Mouse (Mus musculus) limb, embryonic 13.5 days (tissue): ENCODE measurements around the gene Zbtb24. TPM values are rescaled to one million over a fixed set of nuclear protein-coding genes. Genes with fewer than 3 reads are reported as not detected.
A peak's percentile ranks its signal among the peaks of the same experiment; 100 is the strongest.
"Not testable (repeated sequence)": the region's sequence is repeated elsewhere in the genome, so short reads cannot be mapped to it uniquely, and the experiment has no call there.

Source experiments
- ATAC-seq: fragments of 200-750 bp; cut with Nextera tagmentation; 2 replicates; pipeline ENCODE4 v1.8.0; 2017; ENCODE audit warnings: low read depth, moderate number of reproducible peaks, moderate TSS enrichment; ENCODE audit not compliant: low FRiP score
- H3K27ac ChIP-seq: fragments of 300-500 bp; sonication (generic); 2 replicates; pipeline ENCODE4 v1.5.1; 2015; ENCODE audit warnings: inconsistent platforms, mild to moderate bottlenecking, moderate library complexity
- H3K27me3 ChIP-seq: fragments of 300-500 bp; sonication (generic); 2 replicates; pipeline ENCODE4 v1.6.1; 2015; ENCODE audit warnings: mild to moderate bottlenecking, inconsistent platforms
- H3K36me3 ChIP-seq: fragments of 300-500 bp; sonication (generic); 2 replicates; pipeline ENCODE4 v1.6.1; 2015; ENCODE audit warnings: inconsistent platforms, mild to moderate bottlenecking, moderate library complexity
- H3K4me1 ChIP-seq: fragments of 300-500 bp; sonication (generic); 2 replicates; pipeline ENCODE4 v1.6.1; 2015; ENCODE audit warnings: inconsistent platforms
- H3K4me2 ChIP-seq: fragments of 300-500 bp; sonication (generic); replicated peaks from 2 replicates; pipeline ENCODE4 v1.6.1; 2015; ENCODE audit warnings: inconsistent platforms, mild to moderate bottlenecking, moderate library complexity
- H3K4me3 ChIP-seq: fragments of 300-500 bp; sonication (generic); 2 replicates; pipeline ENCODE4 v1.5.1; 2015; ENCODE audit warnings: moderate library complexity, mild to moderate bottlenecking, inconsistent platforms
- H3K9ac ChIP-seq: fragments of 300-500 bp; sonication (generic); 2 replicates; pipeline ENCODE4 v1.6.1; 2015; ENCODE audit warnings: mild to moderate bottlenecking, inconsistent platforms
- H3K9me3 ChIP-seq: fragments of 300-500 bp; sonication (generic); 2 replicates; pipeline ENCODE4 v1.6.1; 2016; ENCODE audit warnings: inconsistent platforms
- WGBS: fragments of 180-500 bp; shearing (Covaris S2); methylation state at CpG from one replicate; pipeline ENCODE4 v1.1.7; 2015; 5-methylcytosine and 5-hydroxymethylcytosine counted together
- polyA plus RNA-seq: library from polyadenylated mRNA; unstranded; fragments of >200 nt; fragmentation: Nextera tagmentation; extraction: Ambion mirVana; gene quantifications from 2 replicates; pipeline ENCODE4 v1.2.1, GENCODE M21; 2015

Gene Zbtb24
- 20.7 and 21.1 TPM in 2 replicates for polyA plus RNA-seq

- peak within 1 kb of the TSS; percentile 45 for H3K27ac ChIP-seq
- no peaks in the 10 kb centered on the region for H3K27me3 ChIP-seq
- peaks cover 37% of the 10 kb centered on the region for H3K36me3 ChIP-seq
- WGBS, result under 1% methylated on average over 48 of the region's 49 CpGs
- ATAC-seq, result peak; percentile 91
- peak within 1 kb of the TSS; percentile 77 for H3K4me2 ChIP-seq
- H3K9me3 ChIP-seq, result no peaks in the 10 kb centered on the region
- H3K4me3 ChIP-seq, result peak within 1 kb of the TSS; percentile 83
- peak within 1 kb of the TSS; percentile 77 for H3K9ac ChIP-seq
- H3K4me1 ChIP-seq, result peaks cover 12% of the 10 kb centered on the region
Observed at GRCm38 (mm10) chr10:41450137-41450670, at the start of gene Zbtb24. TSS of gene Zbtb24 (plus strand) at chr10:41450383.

- WGBS, result 93% methylated on average over 3 of the region's 3 CpGs
- Histone ChIP-seq H3K9me3 (no peaks in the 10 kb centered on the region), H3K4me1 (no peaks in the 10 kb centered on the region), H3K4me2 (no peak overlapping the region), H3K27me3 (no peaks in the 10 kb centered on the region), H3K4me3 (no peak overlapping the region), H3K36me3 (no peaks in the 10 kb centered on the region), H3K9ac (no peak overlapping the region), H3K27ac (no peak overlapping the region)
- ATAC-seq, result no peak
Observed at GRCm38 (mm10) chr10:41401097-41401496, 49.1 kb upstream of the Zbtb24 start.

DNA sequence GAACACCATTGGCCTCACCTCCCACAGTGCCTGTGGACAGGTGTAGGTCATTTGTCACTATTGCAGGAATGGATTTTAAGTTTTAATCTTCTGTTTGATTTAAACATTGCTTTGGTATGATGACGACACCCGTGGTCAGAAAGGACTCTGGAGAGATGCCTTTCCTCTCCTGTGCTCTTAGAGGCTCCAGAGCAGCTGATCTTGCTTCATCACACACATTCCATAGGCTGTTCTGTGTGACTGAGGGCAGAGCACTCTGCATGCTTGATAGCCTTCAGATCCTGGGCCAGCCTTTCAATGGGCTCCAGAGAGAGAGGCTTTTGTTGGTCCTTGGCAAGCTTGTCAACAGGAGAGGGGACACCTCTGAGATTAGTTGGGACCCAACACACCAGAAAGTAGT lies 46.8 kb upstream of the Zbtb24 start:
- Histone ChIP-seq H3K27me3 (no peaks in the 10 kb centered on the region), H3K4me1 (no peaks in the 10 kb centered on the region), H3K36me3 (no peaks in the 10 kb centered on the region), H3K4me2 (no peak overlapping the region), H3K27ac (no peak overlapping the region), H3K9me3 (no peaks in the 10 kb centered on the region), H3K4me3 (no peak overlapping the region), H3K9ac (no peak overlapping the region)
- no peak for ATAC-seq
- WGBS, result 59% methylated on average over 2 of the region's 2 CpGs

GRCm38 (mm10) chr10:41403893-41404612 lies 46.1 kb upstream of the Zbtb24 start:
- 41% methylated on average over 3 of the region's 3 CpGs for WGBS
- Histone ChIP-seq H3K36me3 (no peaks in the 10 kb centered on the region), H3K27me3 (no peaks in the 10 kb centered on the region), H3K4me2 (no peak overlapping the region), H3K4me1 (no peaks in the 10 kb centered on the region), H3K4me3 (no peak overlapping the region), H3K9ac (no peak overlapping the region), H3K9me3 (no peaks in the 10 kb centered on the region), H3K27ac (no peak overlapping the region)
- no peak for ATAC-seq

- not testable (repeated sequence) for ATAC-seq, H3K4me1 ChIP-seq, H3K27me3 ChIP-seq, H3K4me2 ChIP-seq, H3K9ac ChIP-seq, H3K4me3 ChIP-seq, H3K36me3 ChIP-seq, H3K27ac ChIP-seq
- H3K9me3 ChIP-seq, result peaks cover 13% of the 10 kb centered on the region
- 89% methylated on average over 4 of the region's 4 CpGs for WGBS
Observed at GRCm38 (mm10) chr10:41410176-41410575, 40.0 kb upstream of the Zbtb24 start.

DNA sequence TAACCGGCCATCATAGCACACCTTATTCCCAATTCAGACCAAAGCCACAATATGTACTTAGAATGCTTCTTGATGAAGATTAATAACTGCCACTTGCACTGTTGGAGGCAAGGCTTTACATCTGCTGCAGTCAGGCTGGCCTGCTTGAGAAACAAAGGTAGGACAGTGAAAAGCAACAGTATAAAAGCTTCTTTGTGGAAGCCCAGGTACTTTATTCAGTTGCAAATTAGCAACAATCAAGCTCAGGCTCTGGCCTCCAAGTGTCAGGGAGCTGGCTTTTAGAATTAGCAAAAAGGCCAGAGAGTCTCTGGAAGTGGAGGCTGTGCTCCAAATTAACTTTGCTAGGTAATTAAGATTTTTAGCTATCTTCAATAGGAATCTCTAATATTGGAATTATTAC lies 39.4 kb upstream of the Zbtb24 start:
- WGBS, result 98% methylated on average over 1 of the region's 1 CpGs
- H3K4me2 ChIP-seq, H3K36me3 ChIP-seq, H3K4me1 ChIP-seq, H3K9ac ChIP-seq, ATAC-seq, H3K27me3 ChIP-seq, H3K27ac ChIP-seq, H3K4me3 ChIP-seq: not testable (repeated sequence)
- peaks cover 20% of the 10 kb centered on the region for H3K9me3 ChIP-seq

DNA sequence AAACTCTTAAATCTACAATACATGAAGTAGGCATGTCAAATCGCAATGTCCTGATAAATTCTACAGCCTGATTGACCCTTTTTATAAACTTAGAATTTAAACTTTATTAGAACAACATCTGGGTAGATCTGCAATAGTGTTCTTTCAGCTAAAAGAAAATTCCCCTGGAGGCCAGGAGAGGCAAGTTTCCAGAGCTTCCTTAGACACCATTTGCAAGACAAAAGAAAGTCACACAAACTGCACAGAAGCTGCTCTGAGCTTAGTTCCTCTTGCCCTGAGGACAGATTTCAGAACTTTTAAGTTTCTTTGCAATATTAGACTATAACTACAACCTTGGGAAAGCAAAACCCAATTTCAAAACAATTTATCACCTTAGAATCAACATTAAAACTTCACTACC lies 36.7 kb upstream of the Zbtb24 start:
- not testable (repeated sequence) for H3K9ac ChIP-seq, ATAC-seq
- WGBS, result 88% methylated on average over 1 of the region's 1 CpGs

DNA sequence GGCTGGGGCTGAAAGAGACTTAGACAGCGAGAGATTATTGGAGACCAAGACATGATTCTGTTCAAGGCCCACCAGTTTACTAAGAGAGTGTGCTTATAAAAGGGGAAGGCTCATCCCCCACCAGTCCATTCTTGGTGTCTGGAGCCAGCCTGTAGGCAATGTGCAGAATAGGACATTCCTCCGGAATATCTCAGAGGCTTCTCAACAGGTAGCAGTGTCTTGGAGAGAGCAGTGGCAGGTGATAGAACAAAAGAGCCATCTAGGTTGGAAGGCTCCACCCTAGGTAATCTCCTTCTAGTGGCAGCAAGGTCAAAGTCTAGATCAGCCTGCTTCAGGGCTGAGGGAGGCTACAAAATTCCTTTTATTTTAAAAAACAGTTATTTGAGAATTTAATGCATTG lies 34.8 kb upstream of the Zbtb24 start:
- H3K4me3 ChIP-seq, H3K4me2 ChIP-seq, H3K27me3 ChIP-seq, H3K36me3 ChIP-seq, H3K9ac ChIP-seq, H3K27ac ChIP-seq, ATAC-seq, H3K4me1 ChIP-seq: not testable (repeated sequence)
- peaks cover 22% of the 10 kb centered on the region for H3K9me3 ChIP-seq
- WGBS, result 95% methylated on average over 2 of the region's 2 CpGs

More for the DNA sequence above, 36.7 kb upstream of the Zbtb24 start:
- not testable (repeated sequence) for H3K27ac ChIP-seq, H3K4me3 ChIP-seq, H3K27me3 ChIP-seq, H3K4me2 ChIP-seq, H3K4me1 ChIP-seq, H3K36me3 ChIP-seq
- H3K9me3 ChIP-seq, result peaks cover 26% of the 10 kb centered on the region

DNA sequence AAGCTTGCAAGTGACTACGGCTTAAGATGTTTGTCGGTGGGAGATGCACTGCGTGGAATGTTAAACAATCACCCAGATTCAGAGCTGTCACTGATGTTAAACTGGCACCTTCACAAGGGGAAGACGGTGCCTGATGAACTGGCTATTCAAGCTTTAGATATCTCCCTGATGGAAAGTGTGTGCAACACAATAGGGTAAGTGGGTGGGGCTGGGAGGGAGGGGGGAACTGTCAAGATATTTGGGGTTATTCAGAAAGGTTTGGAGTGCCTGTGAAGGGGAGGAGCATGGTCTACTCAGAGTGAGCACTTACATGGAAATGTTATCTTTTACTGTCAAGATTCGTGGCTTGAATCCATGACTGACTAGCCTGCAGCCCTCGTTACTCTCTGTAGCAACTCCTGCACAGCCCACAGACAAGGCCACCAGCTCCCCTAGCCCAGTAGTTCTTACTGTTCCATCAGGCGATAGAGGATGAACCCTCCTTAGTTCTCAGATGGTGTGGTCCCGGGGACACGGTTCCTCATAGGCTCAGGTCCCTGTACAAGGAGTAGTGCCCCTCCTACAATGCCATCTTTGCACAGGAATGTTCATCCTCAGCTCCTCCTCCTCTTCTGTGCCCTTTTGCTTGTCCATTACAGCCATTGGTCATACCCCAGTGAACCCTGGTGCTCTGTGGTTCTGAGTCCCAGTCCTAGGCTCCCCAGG lies 29.5 kb upstream of the Zbtb24 start:
- peaks cover 7% of the 10 kb centered on the region for H3K9me3 ChIP-seq
- H3K9ac ChIP-seq, result no peak overlapping the region
- no peak overlapping the region for H3K27ac ChIP-seq
- ATAC-seq, result no peak
- no peaks in the 10 kb centered on the region for H3K27me3 ChIP-seq
- 82% methylated on average over 9 of the region's 9 CpGs for WGBS
- H3K4me1 ChIP-seq, result no peaks in the 10 kb centered on the region
- H3K4me3 ChIP-seq, result no peak overlapping the region
- H3K4me2 ChIP-seq, result no peak overlapping the region
- H3K36me3 ChIP-seq, result no peaks in the 10 kb centered on the region

- Histone ChIP-seq H3K27ac (no peak overlapping the region), H3K4me2 (no peak overlapping the region), H3K4me3 (no peak overlapping the region), H3K36me3 (no peaks in the 10 kb centered on the region), H3K27me3 (no peaks in the 10 kb centered on the region), H3K9ac (no peak overlapping the region), H3K9me3 (no peaks in the 10 kb centered on the region), H3K4me1 (no peaks in the 10 kb centered on the region)
- 92% methylated on average over 2 of the region's 2 CpGs for WGBS
- no peak for ATAC-seq
Observed at GRCm38 (mm10) chr10:41423681-41424080, 26.5 kb upstream of the Zbtb24 start.

DNA sequence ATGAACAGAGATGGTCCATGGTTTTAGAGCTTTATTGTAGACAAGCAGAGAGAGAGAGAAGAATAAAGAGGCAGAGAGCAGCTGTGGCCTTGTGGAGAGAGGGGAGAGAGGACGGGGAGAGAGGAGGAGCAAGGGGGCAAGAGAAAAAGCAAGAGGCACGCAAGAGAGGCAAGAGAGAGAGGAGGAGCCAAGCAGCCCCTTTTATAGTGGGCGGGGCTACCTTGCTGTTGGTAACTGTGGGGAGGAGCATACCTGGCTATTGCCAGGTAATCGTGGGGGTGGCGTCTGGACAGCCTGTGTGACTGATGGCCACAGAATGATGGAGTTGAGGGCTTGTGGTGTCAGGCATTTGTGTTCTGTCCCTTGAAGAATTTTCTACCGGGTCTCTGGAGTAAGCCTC lies 23.8 kb upstream of the Zbtb24 start:
- WGBS, result 51% methylated on average over 6 of the region's 6 CpGs
- Histone ChIP-seq H3K9ac (no peak overlapping the region), H3K4me2 (no peak overlapping the region), H3K36me3 (no peaks in the 10 kb centered on the region), H3K4me1 (no peaks in the 10 kb centered on the region), H3K27ac (no peak overlapping the region), H3K27me3 (no peaks in the 10 kb centered on the region), H3K9me3 (no peaks in the 10 kb centered on the region), H3K4me3 (no peak overlapping the region)
- no peak for ATAC-seq

DNA sequence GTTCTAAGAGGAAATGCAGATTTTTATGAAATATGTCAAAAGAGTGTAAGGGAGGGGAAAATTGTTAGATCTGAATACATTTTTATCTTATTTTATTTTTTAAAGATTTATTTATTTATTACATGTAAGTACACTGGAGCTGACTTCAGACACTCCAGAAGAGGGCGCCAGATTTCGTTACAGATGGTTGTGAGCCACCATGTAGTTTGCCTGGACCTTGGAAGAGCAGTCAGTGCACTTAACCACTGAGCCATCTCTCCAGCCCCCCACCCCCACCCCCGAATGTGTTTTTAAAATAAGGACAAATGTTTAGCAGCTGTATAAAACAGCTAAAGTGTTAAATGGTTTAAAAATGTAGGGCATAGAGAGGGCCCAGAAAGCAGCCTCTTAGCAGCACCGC lies 15.6 kb upstream of the Zbtb24 start:
- Histone ChIP-seq H3K4me2 (no peak overlapping the region), H3K4me1 (no peaks in the 10 kb centered on the region), H3K27ac (no peak overlapping the region), H3K4me3 (no peak overlapping the region), H3K9me3 (no peaks in the 10 kb centered on the region), H3K36me3 (no peaks in the 10 kb centered on the region), H3K27me3 (peaks cover 5% of the 10 kb centered on the region; the same call in 1 of the 2 replicates), H3K9ac (no peak overlapping the region)
- 29% methylated on average over 4 of the region's 4 CpGs for WGBS
- no peak for ATAC-seq
